Mouse (Mus musculus) small intestine, adult 2 months (tissue): Measurements from ENCODE around the gene Smndc1.

Source experiments
- CTCF ChIP-seq: fragments of 200-500 bp; IDR thresholded peaks from 2 replicates; pipeline ENCODE4 v1.5.1; 2012; ENCODE audit warnings: low read depth, mild to moderate bottlenecking, control low read depth, inconsistent platforms, low read length, moderate library complexity, mixed read lengths; ENCODE audit not compliant: insufficient replicate concordance, insufficient read length; ENCODE audit errors: extremely low read depth
- POLR2A ChIP-seq: fragments of 200-500 bp; IDR thresholded peaks from 2 replicates; pipeline ENCODE4 v1.6.1; 2012; ENCODE audit warnings: low read depth, mild to moderate bottlenecking, control low read depth, inconsistent platforms, low read length, moderate library complexity

DNA sequence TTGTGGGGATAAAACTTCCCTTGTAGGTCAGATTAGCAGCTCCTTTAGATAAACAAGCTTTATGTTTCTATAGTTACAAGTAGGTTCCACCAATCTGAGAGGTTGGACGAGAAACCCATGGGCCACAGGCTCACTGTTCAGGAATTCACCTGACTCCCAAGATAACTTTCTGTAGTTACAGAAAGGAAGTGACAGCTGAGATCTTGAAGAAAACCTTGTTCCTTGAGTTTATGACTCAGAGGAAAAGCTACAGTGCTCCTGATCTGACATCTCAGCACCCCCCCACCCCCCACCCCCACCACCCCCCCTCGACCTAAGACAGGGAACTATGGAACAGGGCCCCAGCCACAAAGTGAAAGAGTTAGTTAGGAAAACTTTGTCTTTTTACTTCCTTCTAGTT lies 15.4 kb upstream of the Smndc1 start:
- TF ChIP-seq CTCF = no peak
- no peak for TF ChIP-seq POLR2A
